Mouse (Mus musculus) heart, postnatal 4 days (tissue): ENCODE measurements at regions not wholly inside any gene's neighbourhood (a gene's known extent, or its start where the extent isn't known, plus 50 kb on each side); places are given as distances from the start of the nearest gene placed in this dataset.
A peak's percentile ranks its signal among the peaks of the same experiment; 100 is the strongest.

Source experiments
- DNase-seq: peaks from one replicate; pipeline ENCODE4 v3.0.0; 2021

- no peak for DNase-seq
These were observed 176.5 kb downstream of the Fam43a start for GRCm38 (mm10) chr16:30775740-30776700.

- DNase-seq: no peak
These were observed 177.9 kb downstream of the Fam43a start for GRCm38 (mm10) chr16:30777416-30777815.

- DNase-seq: no peak
These were observed 178.6 kb downstream of the Fam43a start for GRCm38 (mm10) chr16:30778078-30778477.

- no peak for DNase-seq
These were observed 179.4 kb downstream of the Fam43a start for GRCm38 (mm10) chr16:30778945-30779344.

- no peak for DNase-seq
These were observed 184.7 kb downstream of the Fam43a start for GRCm38 (mm10) chr16:30784261-30784660.

GRCm38 (mm10) chr16:30784949-30785348 lies 185.4 kb downstream of the Fam43a start:
- no peak for DNase-seq

GRCm38 (mm10) chr16:30786060-30786459 lies 186.5 kb downstream of the Fam43a start:
- DNase-seq: no peak

GRCm38 (mm10) chr16:30787351-30787750 lies 187.8 kb downstream of the Fam43a start:
- DNase-seq: peak; percentile 8

- peak; percentile 61 for DNase-seq
These were observed 188.8 kb downstream of the Fam43a start for GRCm38 (mm10) chr16:30788321-30788781.

- DNase-seq: peak; percentile 12
These were observed 189.6 kb downstream of the Fam43a start for GRCm38 (mm10) chr16:30788944-30789781.

GRCm38 (mm10) chr16:30790036-30790435 lies 190.5 kb downstream of the Fam43a start:
- peak; percentile 71 for DNase-seq

GRCm38 (mm10) chr16:30790551-30791001 lies 191.1 kb downstream of the Fam43a start:
- peak; percentile 66 for DNase-seq

- DNase-seq: no peak
These were observed 191.7 kb downstream of the Fam43a start for GRCm38 (mm10) chr16:30791048-30791855.

- no peak for DNase-seq
These were observed 193.3 kb downstream of the Fam43a start for GRCm38 (mm10) chr16:30792738-30793377.

- no peak for DNase-seq
These were observed 193.8 kb downstream of the Fam43a start for GRCm38 (mm10) chr16:30793378-30793753.

GRCm38 (mm10) chr16:30793856-30794255 lies 194.3 kb downstream of the Fam43a start:
- no peak for DNase-seq

GRCm38 (mm10) chr16:30795501-30795904 lies 196.0 kb downstream of the Fam43a start:
- peak; percentile 47 for DNase-seq

GRCm38 (mm10) chr16:30796103-30796502 lies 196.6 kb downstream of the Fam43a start:
- no peak for DNase-seq

GRCm38 (mm10) chr16:30797006-30797405 lies 197.5 kb downstream of the Fam43a start:
- no peak for DNase-seq

GRCm38 (mm10) chr16:30797973-30798471 lies 198.5 kb downstream of the Fam43a start:
- DNase-seq: no peak

GRCm38 (mm10) chr16:30798536-30798935 lies 199.0 kb downstream of the Fam43a start:
- no peak for DNase-seq
